Mouse (Mus musculus) ovary, postnatal 10 days (tissue): Measurements from ENCODE around the gene Fam71a.
"Not testable (repeated sequence)": the region's sequence is repeated elsewhere in the genome, so short reads cannot be mapped to it uniquely, and the experiment has no call there.

Experiments
- DNase-seq: peaks from one replicate; pipeline ENCODE4 v3.0.0; 2022; ENCODE audit warnings: low spot score

The Fam71a gene

DNA sequence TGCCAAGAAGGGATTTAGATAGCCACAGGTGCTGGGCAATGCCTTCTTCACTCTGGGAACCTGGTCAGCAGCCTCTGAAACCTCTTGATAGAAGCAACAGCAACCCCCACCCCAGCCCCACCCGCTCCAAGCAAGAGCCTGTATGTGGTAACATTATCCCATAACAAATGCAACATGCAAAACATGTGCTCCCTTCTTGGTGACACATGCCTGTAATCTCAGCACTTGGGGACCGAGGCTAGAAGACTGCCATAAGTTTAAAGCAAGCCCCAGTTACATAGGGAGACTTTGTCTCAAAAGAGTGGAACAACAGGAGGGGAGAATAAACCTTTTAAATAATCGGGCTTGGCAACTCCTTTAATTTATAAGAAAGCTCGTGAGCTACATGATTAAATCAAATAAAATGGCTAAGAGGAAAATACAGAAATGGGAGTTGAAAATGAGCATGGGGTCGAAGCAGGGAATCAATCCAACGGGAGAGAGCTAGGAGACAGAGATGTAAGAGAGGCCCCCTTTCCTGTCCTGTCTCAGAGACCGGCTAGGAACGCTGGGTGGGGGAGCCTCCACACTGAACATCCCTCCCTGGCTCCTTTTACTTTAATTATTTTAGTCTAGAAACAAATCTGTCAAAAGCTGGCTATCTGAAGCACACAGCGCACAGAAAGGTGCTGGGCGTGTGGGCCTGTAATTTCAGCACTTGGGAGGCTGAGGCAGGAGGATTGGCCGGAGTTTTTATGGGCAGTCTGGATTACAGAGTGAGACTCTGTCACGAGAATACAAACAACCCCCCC lies 17.0 kb upstream of the Fam71a start:
- no peak for DNase-seq

GRCm38 (mm10) chr1:191180397-191180796 lies 15.8 kb upstream of the Fam71a start:
- no peak for DNase-seq

- DNase-seq, result no peak
These were observed 15.2 kb upstream of the Fam71a start for GRCm38 (mm10) chr1:191179846-191180245.

DNA sequence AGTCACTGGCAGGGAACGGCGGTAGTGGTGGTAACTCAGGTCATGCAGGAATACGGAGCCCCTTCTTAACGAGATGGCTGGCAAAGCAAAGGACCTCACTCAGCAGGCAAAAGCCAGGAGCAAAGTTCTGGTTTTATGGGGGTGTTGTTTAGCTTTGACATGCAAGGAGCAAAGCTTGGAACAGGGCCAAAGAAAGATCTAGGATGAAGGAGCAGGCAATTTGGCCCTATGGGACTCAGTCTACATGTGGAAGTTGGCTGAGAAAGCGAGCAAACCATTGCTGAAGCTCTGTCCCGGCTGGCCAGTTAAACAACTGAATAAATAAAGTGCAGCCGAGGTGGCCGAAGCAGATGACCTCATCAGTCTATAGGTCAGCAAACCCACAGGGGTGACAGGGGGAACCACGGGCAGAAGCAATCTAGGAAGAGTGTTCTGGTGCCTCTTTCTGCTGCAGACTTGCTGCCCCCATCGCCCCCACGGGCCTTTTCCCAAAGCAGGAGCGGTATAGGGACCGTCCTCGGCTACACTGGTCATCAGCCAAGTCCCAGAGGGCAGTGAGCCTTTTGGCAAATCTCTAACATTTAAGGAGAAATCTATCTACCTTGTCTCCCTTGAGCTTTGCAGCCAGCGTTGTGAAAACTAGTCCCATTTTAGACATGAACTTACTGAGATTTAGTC lies 14.0 kb upstream of the Fam71a start:
- no peak for DNase-seq

GRCm38 (mm10) chr1:191176887-191177286 lies 12.3 kb upstream of the Fam71a start:
- DNase-seq, result no peak

DNA sequence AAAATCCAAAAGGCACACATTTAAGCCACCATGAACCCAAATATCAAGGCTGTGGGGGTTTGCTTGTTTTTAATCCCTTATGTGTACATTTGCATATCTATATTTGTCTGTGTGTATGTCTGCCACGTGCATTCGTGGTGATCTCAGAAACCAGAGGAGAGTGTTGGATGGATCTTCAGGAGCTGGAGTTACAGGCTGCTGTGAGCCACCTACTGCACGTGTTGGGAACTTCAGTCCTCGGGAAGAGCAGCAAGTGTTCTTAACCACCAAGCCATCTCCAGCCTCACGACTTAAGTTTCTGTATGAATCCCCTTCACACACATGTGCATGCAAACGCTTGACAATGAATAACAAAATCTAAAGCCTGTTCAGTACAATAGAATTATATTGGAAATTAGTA lies 7.9 kb upstream of the Fam71a start:
- DNase-seq, result no peak

DNA sequence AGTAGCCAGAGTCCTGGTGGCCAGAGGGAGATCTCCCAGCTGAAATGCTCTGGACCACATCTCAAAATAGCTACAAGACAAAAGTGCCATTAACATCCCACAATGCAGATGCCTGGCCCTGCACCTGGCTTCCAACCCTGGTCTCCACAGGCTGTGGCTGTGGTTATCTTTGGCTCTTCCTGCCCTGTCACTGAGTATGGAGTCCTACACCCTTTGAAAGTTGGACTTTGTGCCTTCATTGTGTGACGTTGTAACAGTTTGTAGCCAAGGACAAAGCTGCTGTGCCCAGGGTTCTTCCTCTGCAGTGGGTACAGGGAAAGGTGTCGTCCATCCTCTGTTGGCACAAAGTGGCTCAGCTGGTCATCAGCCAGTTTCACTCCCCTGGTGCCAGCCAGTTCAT lies 5.8 kb upstream of the Fam71a start:
- no peak for DNase-seq

DNA sequence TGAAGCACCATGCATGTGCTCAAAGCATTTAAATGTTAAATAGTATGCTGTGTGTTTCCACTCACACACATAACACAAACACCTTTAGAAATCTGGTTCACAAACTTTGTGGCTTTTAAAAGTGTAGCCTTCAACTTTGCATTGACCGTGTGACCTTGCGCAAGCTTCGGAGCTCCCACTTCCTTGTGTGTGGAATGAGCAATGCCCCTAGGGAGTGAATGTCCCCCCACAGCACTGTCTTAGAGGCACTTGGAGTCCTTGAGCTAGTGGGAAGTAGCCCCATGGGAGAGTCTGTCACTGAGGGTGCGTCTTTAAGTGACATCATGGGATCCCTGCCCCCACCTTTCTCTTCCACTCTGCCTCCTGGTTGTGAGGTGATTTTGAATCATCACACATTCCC lies 1.6 kb upstream of the Fam71a start:
- no peak for DNase-seq

DNA sequence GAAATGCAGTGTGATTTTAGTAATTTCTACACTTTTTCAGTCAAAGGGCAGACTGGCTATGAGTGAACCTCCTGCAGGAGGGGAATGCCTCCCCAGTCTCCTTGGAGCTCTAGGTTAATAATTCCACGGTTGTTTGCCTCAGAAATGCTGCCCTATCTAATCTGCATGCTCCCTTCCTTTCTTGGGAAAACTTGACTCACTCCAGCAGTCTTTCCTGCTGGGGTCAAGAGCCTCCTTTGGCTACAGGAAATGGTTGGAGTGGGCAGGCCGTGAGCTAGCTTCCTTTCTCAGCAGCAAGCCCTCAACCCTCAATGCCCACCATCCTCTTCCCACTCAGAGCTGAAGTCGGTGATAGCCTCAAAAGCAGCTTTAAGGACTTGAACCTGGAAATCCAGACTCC lies 10.3 kb downstream of the Fam71a start:
- DNase-seq, result no peak

DNA sequence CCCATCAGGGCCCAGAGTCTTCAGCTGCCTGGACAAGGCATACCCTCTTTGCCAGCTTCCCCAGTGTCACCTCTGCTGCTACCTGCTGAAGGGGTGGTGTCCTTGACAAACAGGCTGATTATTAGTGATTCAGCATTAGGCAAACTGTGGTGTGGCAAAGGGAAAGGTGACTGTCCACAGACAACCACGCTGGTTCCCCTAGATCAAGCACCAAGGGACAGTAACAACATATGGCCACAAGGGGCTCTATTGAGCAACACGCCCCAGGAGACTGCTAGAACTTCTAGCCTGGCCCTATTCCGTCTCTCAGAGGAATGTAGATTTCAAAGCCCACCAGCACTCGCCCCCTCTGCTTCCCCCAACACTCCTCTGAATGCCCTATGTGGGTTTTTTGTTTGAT lies 11.6 kb downstream of the Fam71a start:
- no peak for DNase-seq

GRCm38 (mm10) chr1:191150924-191151605 lies 13.6 kb downstream of the Fam71a start:
- DNase-seq, result no peak

- DNase-seq, result not testable (repeated sequence)
These were observed 15.1 kb downstream of the Fam71a start for GRCm38 (mm10) chr1:191149489-191149888.

GRCm38 (mm10) chr1:191140983-191141382 lies 23.6 kb downstream of the Fam71a start:
- no peak for DNase-seq

DNA sequence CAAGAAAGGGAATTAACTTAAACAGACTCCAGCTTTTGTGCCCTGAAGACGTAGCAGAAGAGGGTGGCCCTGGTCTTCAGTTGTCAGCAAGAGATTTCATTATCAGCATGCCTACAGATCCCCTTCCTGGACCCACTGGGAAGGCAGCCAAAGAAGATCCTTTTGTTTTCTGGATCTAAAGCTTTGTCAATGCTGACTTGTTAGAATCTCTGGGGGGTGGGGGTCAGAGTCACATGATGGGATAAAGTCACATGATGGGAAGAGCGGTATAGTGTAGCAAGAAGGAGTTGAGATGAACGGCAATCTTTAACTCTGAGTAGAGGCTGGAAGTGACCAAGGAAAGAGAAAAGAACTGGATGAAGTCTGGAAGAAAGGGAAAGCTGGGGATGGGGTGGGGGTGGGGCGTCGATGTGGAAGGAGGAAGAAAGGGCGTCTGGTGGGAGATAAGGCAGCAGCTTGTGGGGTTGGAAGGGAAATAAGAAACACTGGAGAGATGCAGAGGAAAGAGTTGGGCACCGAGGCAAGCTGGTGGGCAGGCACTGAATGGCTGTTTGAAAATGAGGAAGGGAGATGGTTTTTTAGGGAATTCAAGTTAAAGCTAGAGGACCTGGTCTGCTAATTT lies 25.6 kb downstream of the Fam71a start:
- DNase-seq, result no peak

DNA sequence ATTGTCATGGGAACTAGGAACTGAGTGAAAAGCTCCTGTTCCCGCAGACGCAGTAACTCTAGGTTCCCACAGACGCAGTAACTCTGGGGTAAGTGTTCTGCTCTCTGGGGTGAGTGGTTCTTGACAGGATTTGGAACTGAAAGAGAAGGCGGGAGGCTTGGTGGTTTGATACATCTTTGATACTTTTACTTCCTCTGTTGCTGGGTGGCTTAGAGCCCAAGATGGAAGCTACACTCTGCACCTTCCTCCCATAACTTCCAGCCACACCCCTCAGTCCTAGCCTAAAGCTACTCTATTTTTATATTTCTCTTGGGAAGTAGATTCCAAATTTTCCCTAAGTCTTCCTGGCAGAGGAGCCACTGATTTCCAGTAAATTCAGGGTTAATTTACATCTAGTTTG lies 26.2 kb downstream of the Fam71a start:
- no peak for DNase-seq

GRCm38 (mm10) chr1:191135406-191135805 lies 29.2 kb downstream of the Fam71a start:
- DNase-seq, result no peak

GRCm38 (mm10) chr1:191132934-191133333 lies 31.7 kb downstream of the Fam71a start:
- no peak for DNase-seq

GRCm38 (mm10) chr1:191132240-191132639 lies 32.4 kb downstream of the Fam71a start:
- DNase-seq, result no peak

- no peak for DNase-seq
These were observed 32.9 kb downstream of the Fam71a start for GRCm38 (mm10) chr1:191131692-191132091.

GRCm38 (mm10) chr1:191125811-191126638 lies 38.6 kb downstream of the Fam71a start:
- DNase-seq, result peak; percentile 20

DNA sequence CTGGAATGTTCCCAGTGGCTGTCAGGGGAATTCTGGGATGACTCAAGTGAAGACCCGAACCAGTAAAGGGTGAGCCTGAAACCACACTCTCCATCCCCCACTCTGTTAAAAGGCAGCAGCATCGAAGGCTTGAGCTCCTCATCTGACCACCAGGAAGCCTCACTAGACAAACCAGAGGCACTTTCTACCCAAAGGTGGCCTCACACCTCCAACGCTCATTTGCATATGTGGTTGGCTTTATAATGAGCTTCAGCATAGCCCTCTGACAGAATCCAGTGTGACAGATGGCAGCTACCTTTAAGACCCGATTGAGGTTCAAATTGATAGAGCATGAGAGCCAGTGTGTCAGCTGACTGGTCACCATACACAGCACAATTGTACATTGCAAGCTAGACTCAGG lies 40.3 kb downstream of the Fam71a start:
- DNase-seq, result no peak

GRCm38 (mm10) chr1:191123696-191124095 lies 40.9 kb downstream of the Fam71a start:
- DNase-seq, result no peak
